Mouse (Mus musculus): ENCODE results near the gene Krt26. TPM values are rescaled to one million over a fixed set of nuclear protein-coding genes. Genes with fewer than 3 reads are reported as not detected.

The Krt26 gene
- not detected for total RNA-seq (2023)

GRCm38 (mm10) chr11:99337866-99338265, at the start of gene Krt26:
Gene Krt26, minus strand, starts transcription at chr11:99337966.

DNA sequence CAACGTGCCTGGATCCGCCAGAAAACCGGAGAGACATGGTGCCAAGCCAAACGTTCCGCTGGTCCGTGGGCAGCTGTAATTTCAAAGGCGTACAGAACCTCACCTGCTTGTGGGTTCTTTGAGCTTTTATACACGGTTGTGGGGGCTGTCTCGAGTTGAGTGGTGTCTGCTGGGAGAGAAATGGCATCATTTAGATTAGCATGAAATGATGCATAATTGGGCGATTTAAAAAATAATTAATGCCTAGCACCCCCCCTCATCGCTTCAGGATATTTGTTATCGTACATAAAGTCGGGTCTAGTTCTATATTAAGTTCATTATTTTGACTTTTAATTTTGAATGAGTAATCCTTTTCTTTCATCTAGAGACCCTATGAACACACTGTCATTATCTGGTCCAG, 37.0 kb upstream of the Krt26 start, which contains the start of gene Krt28:
Krt28 (minus strand) TSS at position 101 of the 400 bp plus-strand sequence.

DNA sequence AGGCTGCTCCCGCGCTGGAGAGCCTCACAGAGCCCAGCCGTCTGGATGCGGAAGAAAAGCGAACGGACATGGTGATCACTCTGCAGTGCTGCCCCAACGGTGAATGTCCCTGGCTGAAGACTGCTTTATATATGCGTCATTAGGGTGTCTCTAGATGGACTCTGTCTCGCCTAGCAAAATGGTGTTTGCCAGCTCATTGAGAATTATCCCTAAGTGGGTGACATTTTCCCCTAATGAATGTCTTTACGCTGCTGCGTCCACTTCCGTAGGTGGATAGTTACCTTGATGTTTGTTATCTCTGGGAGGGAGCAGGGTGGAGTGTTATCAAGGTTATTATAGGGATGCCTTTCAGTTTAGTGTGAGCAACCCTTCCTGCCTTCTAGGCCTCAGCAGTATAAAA, 13.2 kb upstream of the Krt26 start, which contains the start of gene Krt27:
Krt27 (minus strand) TSS at position 101 of the 400 bp plus-strand sequence.

GRCm38 (mm10) chr11:99322851-99323250, 14.9 kb downstream of the Krt26 start, which contains the start of gene Krt25:
Gene Krt25, minus strand, starts transcription at chr11:99322951.

GRCm38 (mm10) chr11:99284833-99285312, 52.9 kb downstream of the Krt26 start, which contains the start of gene Krt24:
Gene Krt24, minus strand, starts transcription at chr11:99285262.

Other genes starting within 250 kb of the Krt26 start
- 0.50 TPM for gene Tns4, start 248.7 kb downstream of the Krt26 start, total RNA-seq (2023)
- gene Ccr7, start 182.9 kb downstream of the Krt26 start, total RNA-seq (2023), result 1,508 TPM
- gene Smarce1, start 106.9 kb downstream of the Krt26 start, total RNA-seq (2023), result 193 TPM
- gene Krt222, start 93.9 kb downstream of the Krt26 start, total RNA-seq (2023), result 0.53 TPM
- gene Krt24, start 52.7 kb downstream of the Krt26 start, total RNA-seq (2023), result not detected
- not detected for gene Krt25, start 15.0 kb downstream of the Krt26 start, total RNA-seq (2023)
- not detected for gene Krt27, start 13.1 kb upstream of the Krt26 start, total RNA-seq (2023)
- not detected for gene Krt28, start 36.9 kb upstream of the Krt26 start, total RNA-seq (2023)
- gene Krt10, start 51.4 kb upstream of the Krt26 start, total RNA-seq (2023), result 4.6 TPM
- gene Krt12, start 84.3 kb upstream of the Krt26 start, total RNA-seq (2023), result not detected
- not detected for gene Krt20, start 100.2 kb upstream of the Krt26 start, total RNA-seq (2023)
- gene Krt23, start 155.2 kb upstream of the Krt26 start, total RNA-seq (2023), result not detected
- gene Krt39, start 183.4 kb upstream of the Krt26 start, total RNA-seq (2023), result not detected
- not detected for gene Krt40, start 205.2 kb upstream of the Krt26 start, total RNA-seq (2023)
- gene Krtap3-3, start 212.9 kb upstream of the Krt26 start, total RNA-seq (2023), result not detected
- gene Krtap3-2, start 218.9 kb upstream of the Krt26 start, total RNA-seq (2023), result not detected
- gene Gm11939, start 221.5 kb upstream of the Krt26 start, total RNA-seq (2023), result not detected
- not detected for gene Krtap3-1, start 228.7 kb upstream of the Krt26 start, total RNA-seq (2023)
- not detected for gene Krtap1-5, start 243.1 kb upstream of the Krt26 start, total RNA-seq (2023)
- not detected for gene Krtap1-4, start 245.7 kb upstream of the Krt26 start, total RNA-seq (2023)

Data from CD4-positive naive resting alpha-beta T cell, adult 76 days (primary cell).